Mouse (Mus musculus): ENCODE data around the gene Akap14. TPM values are rescaled to one million over a fixed set of nuclear protein-coding genes. Genes with fewer than 3 reads are reported as not detected.
A peak's percentile ranks its signal among the peaks of the same experiment; 100 is the strongest.
"Not testable (repeated sequence)": the region's sequence is repeated elsewhere in the genome, so short reads cannot be mapped to it uniquely, and the experiment has no call there.

Gene Akap14
- not detected for total RNA-seq (2021)
- long read RNA-seq, experiment 1: 0 reads
- long read RNA-seq, experiment 2: 0 reads

DNA sequence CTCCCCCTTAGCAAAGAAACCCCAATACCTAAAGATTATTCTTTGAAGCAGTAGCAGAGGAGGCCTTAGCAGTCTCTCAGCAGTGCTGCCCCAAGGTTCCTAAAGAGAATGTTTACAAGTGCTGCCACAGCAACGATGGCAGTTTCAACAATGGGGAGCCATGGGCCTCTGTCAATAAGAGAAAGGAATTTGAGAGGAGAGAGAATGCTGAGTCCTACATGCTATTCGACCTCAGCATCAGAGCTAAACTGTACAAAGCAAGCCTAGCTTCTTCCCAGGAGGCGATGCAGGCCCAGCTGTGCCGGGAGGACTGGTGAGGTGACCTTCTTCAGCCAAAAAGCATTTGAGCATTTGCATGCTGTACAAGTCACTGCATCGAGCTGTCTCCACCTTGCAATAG is at the start of gene Akap14:
TSS of gene Akap14 (minus strand) at position 101 of the 400 bp plus-strand sequence.
- DNase-seq: no peak

DNA sequence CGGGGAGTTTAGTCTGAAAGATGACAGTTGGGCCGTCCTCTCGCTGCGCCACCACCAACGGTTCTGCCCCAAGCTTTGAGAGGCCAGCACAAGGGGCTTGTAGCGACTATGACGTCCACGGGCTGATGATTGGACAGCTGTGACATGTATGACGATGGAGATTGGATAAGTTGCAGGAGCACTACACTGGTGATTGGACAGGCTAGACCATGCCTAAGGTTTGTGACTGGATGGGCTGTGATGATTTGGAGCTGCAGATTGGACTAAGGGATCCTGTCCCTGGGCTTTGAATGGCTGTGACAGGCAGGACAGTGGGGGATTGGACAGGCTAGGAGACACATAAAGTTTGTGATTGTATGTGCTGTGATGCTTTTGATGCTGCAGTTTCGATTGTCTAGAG is 42.3 kb upstream of the Akap14 start, which contains the start of gene Gm9:
TSS of gene Gm9 (minus strand) at position 101 of the 400 bp plus-strand sequence.
- no peak for DNase-seq

DNA sequence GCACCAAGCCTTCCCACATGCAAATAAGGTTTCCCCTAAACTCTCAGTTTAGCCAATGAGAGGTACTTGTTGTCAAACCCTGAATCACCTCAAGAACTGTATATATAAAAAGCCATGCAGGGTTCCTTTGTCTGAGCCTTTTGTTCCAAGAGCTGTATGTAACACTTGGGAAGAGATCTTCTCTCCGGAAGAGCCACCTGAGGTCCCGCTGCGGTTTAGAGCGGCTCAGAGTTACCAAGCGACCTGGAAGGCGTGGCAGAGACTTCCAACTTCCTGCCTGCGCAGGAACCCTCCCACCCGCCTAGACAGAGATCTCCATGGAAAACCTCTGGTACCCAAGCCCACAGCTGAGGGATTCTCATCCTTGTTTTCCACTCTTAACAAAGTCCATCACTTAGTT is 30.0 kb upstream of the Akap14 start:
- no peak for DNase-seq

DNA sequence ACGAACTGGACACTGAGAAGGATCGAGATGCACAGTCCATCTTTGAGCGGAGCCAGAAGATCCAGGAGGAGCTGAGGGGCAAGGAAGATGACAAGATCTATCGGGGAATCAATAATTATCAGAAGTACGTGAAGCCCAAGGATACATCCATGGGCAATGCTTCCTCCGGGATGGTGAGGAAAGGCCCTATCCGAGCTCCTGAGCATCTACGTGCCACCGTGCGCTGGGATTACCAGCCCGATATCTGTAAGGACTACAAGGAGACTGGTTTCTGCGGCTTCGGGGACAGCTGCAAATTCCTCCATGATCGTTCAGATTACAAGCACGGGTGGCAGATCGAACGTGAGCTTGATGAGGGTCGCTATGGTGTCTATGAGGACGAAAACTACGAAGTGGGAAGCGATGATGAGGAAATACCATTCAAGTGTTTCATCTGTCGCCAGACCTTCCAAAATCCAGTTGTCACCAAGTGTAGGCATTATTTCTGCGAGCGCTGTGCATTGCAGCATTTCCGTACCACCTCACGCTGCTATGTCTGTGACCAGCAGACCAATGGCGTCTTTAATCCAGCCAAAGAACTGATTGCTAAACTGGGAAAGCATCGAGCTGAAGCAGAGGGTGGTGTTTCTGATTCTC is 23.2 kb upstream of the Akap14 start:
- DNase-seq: no peak

DNA sequence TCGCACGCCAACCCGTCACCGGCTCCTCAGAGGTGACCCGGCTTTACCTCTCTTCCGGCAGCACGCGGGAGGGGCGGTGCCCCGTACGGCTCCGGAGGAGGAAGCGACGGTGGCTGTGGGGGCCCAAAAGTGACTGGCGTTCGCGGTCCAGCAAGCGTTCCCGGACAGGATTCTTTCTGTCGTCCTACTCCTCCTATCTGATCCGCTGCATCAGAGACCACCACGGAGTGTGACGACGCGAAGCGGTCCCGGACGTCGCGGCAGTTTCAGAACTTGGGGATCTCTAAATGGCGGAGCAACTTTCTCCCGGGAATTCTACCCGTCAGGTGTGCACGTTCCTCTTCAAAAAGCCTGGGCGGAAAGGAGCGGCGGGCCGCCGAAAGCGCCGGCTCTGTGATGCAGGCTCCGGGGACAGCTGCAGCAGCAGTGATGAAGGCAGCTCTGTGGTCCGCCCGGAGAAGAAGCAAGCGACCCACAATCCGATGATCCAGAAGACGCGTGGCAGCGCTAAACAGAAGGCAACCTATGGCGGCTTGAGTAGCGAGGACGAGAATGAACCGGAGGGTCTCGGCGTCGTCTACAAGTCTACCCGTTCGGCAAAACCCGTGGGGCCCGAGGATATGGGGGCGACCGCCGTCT is 22.6 kb upstream of the Akap14 start, which contains the start of the genes Ndufa1 and Rnf113a1:
TSS of gene Ndufa1 (minus strand) at position 59 of the 639 bp plus-strand sequence.
TSS of gene Rnf113a1 (plus strand) at position 141 of the 639 bp plus-strand sequence.
- peak; percentile 76 for DNase-seq

DNA sequence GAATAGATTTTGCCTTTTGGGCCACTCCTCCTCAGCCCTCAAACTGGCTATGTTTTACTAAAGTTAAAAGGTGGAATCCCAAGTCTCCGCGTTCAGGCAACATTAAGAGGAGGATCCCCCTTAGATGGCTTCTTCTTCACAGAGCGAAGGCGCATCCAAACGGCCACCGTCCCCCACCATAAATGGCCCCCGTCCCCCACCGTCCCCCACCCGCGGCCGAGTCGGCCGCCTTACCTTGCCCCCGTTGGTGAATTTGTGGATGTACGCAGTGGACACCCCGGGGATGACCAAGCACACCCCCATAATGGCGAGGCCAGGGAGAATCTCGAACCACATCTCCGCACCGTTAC is 22.1 kb upstream of the Akap14 start:
- no peak for DNase-seq

DNA sequence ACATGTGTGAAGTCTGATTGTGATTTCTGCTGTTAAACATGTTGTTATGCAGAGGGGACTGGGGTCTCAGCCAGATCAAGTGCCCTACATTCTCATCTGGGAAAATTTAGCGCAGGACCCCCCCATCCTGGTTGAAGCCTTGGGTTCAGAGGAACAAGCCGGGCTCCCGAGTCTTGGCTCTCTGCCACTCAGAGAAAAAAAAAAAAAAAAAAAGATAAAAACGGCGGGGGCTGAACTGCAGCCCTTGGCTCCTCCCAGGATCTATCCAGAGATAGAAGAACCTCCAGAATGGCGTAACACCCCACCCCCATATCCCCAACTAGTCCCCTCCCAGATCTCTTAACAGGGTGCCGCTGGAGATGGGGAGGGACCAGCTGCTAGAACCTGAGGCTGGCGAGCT is 15.8 kb upstream of the Akap14 start:
- DNase-seq: not testable (repeated sequence)

DNA sequence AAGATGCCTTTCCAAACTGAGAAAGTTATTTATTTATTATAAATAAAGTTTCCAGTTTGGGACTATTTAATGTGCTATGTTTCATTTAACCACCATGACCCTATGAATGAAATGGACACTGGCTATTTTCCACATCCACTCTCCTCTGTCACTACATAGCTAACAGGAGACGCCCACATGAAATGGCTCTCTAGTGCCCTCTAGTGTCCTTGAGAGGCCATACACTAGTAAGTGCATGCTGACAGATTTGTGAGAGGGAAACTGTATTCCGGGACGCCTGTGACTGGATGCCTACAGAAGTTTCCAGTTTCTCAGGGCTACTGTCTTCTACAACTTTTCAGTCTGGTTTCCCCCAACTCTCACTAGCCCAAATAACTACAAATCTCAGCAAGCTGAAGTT is 1.6 kb downstream of the Akap14 start:
- DNase-seq: no peak

DNA sequence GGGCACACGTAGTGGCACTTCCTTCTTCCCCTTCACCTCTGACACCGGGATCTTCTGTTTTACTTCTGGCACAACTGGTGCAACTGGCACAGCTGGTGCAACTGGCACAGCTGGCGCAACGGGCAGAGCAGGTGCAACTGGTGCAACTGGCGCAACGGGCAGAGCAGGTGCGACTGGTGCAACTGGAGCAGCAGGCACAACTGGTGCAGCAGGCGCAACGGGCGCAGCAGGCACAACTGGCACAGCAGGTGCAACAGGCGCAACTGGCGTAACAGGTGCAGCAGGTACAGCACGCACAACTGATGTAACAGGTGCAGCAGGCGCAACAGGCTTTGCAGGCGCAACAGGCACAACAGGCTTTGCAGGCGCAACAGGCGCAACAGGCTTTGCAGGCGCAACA is 5.5 kb downstream of the Akap14 start:
- no peak for DNase-seq

DNA sequence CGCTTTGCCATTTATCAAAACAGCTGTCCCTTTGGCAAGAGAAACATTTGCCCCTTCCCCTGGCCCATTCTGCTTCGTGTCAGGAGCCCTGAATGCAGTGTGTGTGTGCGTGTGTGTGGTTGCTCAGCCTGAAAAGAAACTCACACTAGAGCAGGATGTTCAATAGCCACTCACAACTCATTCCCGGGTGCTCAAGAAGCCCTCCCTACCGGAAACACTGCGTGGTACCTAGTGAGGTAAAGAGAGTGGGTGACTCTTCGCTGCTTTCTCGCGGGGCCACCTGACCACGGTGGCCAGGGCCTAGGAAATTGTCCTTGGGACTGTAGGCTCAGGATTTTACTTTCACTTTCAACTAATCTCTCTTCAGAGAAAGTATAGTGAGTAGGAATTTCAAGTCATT is 7.5 kb downstream of the Akap14 start:
- DNase-seq: no peak

DNA sequence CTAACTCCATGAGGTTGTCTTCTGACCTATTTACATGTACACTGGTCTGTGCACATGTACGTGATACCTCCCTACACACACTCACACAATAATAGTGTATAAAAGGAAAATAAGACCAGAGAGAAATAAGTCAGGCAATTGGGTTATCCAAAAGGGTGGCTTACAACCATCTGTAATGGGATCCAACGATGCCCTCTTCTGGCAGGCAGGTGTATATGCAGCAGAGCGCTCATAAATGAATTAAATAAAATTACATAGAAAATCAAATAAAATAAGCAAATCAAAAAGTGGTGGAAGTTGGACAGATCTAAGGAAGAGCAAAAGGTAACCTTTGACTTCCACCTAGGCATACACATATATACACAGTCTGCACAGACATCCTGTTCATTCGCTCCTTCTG is 10.8 kb downstream of the Akap14 start:
- DNase-seq: no peak

DNA sequence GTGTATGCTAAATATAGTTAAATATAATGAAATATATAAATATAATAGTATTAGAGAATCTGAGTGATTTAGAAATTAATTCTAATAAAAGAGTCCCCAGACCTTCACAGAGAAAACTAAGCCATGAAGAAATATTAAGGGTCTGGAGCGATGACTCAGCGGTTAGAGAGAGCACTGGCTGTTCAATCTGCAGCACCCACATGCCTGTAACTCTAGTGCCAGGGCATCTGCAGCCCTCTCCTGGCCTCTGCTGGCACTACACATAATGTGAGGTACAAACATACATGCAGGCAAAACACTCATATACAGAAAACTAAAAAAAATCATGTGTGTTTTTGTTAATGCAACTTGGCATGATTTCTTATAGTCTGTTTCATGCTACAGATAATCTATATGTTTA is 23.7 kb downstream of the Akap14 start:
- DNase-seq: no peak

DNA sequence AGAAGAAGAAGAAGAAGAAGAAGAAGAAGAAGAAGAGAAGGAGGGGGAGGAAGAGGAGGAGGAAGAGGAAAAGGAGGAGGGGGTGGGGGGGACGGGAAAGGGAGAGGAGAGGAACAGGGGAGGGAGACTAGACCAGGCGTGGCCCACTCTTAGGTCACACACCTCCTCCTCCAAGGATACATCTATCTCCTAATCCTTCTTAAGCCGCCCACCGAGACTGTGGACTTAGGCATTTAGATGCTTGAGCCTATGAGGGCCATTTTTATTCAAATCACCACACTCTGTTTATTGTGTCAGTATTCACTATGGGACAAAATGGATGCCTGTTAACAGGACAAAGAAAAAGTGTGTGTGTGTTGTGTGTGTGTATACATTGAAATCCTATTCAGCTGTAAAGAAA is 24.1 kb downstream of the Akap14 start:
- DNase-seq: not testable (repeated sequence)

DNA sequence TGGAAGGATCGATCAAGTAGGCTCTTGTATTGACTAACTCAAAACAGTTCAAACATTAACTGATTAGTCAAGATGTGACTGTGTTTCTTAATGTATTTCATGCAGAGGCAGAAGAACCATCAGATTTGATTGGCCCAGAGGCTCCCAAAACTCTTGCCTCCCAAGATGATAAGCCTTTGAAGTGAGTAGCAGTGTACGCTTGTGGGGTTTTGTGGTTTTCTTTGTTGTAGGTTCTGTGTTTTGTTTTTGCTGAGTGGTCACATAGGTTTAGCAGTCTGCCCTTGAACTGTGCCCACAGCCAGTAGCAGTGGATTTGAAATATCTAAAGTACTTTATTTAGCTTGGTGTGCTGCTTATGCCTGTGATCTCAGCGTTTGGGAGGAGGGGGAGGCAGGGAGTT is 26.9 kb downstream of the Akap14 start:
- DNase-seq: no peak

DNA sequence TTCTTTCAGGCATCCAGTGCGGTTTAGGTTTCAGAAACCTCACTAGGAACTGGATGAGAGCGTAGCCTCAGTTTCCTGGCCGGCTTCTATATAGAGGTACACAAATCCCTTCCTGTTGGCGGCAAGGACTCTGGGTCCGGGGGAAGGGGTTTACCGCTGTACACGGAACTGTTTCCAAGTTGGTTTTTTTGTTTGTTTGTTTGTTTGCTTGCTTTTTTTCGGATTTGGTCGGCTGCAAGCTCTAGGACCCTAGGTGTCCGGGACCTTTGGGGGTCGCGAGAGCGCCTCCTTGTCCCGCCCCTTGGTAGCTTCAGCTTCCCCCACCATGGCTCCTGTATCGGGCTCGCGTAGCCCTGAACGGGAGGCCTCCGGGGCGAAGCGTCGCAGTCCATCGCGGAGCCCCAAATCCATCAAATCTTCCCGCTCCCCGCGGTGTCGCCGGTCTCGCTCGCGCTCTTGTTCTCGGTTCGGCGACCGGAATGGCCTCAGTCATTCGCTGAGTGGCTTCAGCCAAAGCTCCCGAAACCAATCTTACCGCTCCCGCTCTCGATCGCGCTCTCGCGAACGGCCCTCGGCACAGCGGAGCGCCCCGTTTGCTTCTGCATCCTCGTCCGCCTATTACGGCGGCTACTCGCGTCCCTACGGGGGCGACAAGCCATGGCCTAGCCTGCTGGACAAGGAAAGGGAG is 41.8 kb downstream of the Akap14 start, which contains the start of gene Nkap:
TSS of gene Nkap (plus strand) at position 125 of the 688 bp plus-strand sequence.
- peak; percentile 52 for DNase-seq

DNA sequence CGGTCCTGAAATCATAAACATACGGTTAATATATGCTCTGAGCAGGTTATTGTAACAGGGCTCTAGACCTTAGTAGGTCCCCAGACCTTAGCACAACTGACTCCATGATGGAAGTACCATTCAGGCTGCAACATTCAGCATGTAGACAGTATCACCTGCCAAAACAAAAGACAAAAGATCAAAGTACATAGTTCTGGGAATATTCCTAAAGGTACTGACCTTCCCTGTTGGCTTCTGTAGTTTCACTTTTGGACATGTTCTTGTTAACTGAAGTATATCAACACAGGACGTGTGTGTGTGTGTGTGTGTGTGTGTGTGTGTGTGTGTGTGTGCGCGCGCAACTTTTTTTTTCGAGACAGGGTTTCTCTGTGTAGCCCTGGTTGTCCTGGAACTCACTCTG is 43.1 kb downstream of the Akap14 start:
- no peak for DNase-seq

DNA sequence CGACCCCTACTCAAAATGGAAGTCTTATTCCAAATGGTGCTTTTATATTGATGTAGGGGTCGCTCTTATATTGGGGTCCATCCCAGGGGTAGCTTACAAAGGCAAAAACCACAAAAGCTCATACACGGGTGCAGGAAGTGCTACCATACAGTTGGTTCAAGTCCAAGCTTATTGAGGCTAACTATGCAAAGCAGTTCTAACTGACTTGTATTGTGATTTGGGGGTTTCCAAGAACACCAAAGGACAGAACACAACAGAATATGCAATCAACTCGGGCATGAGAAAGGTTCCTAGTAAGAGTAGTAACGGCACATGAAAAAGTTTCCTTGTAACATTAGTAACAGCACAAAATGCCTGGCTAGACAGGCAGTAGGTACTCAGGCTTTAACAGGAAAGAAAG is 48.4 kb downstream of the Akap14 start:
- DNase-seq: no peak

DNA sequence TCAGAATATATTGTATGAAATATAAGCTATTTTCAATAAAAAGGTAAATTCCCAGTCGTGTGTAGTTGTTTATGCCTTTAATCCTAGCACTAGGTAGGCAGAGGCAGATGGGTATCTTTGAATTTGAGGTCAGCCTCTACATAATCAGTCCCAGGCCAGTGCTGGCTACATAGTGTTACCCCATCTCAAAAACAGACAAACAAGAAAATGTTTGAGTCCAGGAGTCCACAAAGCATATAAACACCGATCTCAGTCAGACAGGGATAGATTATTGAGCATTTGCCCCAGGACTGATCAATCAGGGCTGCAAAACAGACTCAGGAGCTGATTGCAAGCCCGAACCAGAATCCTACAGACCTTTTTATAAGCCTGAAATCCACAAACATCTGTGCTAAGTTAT is 49.1 kb downstream of the Akap14 start:
- no peak for DNase-seq

DNA sequence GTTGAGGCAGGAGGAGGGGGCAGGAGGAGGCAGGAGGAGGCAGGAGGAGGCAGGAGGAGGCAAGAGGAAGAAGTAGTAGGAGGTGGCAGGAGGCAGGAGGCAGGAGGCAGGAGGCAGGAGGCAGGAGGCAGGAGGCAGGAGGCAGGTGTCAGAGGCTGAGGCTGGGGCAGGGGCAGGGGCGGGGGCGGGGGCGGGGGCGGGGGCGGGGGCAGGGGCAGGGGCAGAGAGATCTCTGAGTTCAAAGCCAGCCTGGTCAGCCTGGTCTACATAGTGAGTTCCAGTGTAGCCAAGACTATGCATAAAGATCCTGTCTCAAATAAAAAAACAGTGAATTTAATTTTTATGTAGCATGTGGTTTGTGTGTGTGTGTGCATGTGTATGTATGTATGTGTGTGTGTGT is 51.6 kb downstream of the Akap14 start:
- DNase-seq: no peak

DNA sequence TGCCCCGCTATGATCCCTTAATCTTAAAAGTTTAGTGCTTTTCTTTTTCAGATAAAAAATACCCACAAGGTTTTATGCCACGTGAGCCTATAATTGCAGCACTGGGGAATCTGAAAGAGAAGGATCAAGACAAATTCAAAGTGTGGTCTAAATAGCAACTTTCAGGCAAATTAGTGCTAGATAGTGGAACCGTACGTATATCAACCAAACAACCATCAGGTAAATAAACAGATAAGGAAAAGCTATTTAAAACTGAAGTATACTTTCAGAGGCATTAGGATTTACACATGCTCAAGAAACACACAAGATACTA is 57.8 kb downstream of the Akap14 start:
- no peak for DNase-seq

DNA sequence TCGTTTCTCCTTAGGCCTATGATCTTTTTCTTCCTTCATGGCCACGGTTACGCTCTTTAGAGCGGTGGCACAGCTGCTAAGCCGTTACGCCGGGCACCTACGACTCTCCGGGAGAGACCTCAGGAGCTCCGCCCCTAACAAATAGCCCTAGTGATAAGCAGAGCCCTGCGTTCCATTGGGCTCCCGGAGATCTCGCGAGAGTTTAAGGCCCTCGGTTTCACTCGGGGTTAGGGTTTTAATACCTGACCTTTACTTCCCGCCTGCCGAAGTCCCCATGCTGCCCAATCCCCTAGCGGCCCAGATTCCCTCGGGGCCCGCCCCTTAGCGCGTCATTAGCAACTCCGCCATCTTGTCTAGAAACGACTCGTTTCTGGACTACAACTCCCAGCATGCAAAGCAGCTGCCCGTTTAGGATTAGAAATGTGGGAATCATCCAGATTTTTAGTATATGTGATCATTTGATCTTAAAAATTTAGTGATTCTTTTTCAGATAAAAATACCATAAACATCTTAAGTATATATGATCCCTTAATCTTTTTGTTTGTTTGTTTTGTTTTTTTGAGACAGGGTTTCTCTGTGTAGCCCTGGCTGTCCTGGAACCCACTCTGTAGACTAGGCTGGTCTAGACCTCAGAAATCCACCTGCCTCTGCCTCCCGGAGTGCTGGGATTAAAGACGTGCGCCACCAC is 58.3 kb downstream of the Akap14 start, which contains the start of gene Upf3b:
TSS of gene Upf3b (minus strand) at position 130 of the 688 bp plus-strand sequence.
- DNase-seq: peak; percentile 94

DNA sequence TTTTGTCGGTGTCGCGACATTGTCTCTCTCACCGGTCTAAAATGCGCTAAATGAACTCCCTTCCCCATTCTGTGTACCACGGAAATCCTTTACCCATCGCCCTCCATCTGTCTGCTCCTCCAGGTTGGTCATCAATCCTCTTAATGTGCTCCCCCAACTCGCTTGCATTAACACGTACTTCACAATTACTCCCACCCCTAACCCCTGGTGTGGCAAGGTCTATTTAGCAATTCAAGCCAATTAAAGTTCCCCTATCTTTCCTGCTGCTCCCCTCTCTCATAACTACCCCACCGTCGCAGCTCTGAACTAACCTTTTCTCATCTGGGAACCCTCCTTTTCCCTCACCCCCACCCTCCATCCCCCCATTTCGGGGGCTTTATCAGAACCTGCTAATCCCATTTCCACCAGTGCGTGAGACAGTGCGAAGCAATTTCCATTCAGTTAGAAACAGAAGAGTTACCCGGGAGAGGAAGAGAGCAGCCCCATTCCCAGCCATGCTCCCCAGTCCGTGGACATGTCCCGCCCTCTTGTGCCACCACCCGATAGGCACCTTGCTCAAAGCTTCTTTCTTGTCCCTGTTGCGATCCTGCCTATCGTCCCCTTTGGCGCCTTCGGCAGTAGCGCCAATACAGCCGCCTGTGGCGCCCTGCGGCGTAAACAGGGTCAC is 59.0 kb downstream of the Akap14 start:
- DNase-seq: no peak
